Mouse (Mus musculus): ENCODE measurements around the gene Ywhag.

Gene Ywhag

DNA sequence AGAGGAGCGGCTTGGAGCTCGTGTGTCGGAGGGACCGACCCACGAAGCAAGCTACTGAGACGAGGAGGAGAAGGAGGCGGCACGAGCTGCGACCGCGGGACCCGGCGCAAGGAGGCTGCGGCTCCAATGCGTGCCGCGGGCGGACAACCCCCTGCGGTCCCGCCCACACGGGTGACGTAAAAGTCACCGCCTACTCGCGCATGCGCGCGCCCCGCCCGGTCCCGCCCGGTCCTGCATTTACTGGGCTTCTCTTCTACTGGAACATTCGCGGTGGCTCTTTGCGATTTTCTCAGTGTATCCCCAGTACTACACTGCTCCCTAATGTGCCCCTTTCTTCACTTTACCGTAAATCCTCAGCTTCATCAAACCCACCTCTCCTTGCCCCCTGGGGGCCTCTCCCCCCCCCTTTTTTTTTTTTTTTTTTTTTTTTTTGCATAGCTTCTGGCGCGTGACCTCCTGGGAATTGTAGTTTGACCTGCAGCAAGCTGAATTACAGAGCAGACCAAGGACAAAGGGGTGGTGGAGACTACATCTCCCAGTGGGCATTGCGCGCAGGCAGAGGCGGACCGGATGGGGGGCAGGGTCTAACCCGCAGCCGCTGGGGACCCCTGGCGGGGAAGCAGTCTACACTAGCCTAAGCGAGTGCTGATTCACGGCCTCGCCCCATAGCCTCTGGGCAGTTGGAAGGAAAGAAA, at the start of gene Ywhag:
Gene Ywhag, minus strand, starts transcription at position 136 of the 695 bp plus-strand sequence.
- in situ Hi-C loops (cut with MboI, MseI), result loop anchor here (10.0 kb wide), 1 partner anchor 1370 kb away; the partner anchor contains the start of gene Srrt

DNA sequence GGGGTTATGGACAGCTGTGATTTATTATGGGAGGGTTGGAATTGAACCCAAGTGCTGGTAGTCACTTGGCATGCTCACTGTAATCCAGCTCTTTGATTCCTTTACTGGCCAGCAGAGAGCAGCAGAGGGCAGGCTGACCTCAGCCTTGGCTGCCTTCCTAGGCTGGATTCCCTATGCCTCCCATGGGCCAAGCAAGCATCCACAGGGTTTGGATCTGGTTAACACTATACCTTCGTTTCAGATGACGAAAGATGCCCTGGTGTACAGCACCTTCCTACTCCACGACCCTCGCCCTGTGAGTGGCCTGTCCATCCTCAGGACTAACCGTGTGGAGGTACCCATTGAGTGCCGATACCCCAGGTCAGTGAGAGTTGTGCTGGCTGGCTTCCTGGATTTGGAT, 48.0 kb upstream of the Ywhag start:
- in situ Hi-C loops (cut with MboI, MseI), result no loop called here

DNA sequence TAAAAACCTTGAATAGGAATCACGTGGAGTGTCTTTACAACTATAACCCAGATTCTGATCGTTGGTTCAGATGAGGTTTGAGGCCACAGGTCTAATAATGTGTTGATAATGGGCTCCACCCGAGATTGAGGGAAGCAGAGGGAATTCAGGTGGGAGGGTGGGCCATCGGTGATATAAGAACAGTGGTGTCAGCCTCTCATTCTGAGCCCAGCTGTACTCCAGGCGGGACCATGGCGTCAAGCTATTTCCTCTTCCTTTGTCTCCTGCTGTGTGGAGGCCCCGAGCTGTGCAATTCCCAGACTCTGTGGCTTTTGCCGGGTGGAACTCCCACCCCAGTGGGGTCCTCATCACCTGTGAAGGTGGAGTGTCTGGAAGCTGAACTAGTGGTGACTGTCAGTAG, 45.5 kb upstream of the Ywhag start, which contains the start of gene Zp3:
Gene Zp3, plus strand, starts transcription at position 196 of the 400 bp plus-strand sequence.
- in situ Hi-C loops (cut with MboI, MseI), result no loop called here

DNA sequence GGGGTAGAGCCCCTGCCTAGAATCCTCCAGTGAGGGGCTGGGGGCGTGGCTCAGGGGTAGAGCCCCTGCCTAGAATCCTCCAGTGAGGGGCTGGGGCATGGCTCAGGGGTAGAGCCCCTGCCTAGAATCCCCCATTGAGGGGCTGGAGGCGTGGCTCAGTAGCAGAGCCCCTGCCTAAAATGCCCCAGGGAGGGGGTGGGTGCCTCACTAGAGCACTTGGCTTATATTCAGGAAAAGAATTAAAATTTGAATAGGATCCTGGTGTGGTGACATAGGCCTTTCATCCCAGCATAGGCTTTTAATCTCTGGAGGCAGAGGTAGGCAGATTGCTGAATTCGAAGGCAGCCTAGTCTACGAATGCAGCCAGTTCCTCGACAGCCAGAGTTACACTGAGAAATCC, 45.0 kb upstream of the Ywhag start:
- in situ Hi-C loops (cut with MboI, MseI), result no loop called here

DNA sequence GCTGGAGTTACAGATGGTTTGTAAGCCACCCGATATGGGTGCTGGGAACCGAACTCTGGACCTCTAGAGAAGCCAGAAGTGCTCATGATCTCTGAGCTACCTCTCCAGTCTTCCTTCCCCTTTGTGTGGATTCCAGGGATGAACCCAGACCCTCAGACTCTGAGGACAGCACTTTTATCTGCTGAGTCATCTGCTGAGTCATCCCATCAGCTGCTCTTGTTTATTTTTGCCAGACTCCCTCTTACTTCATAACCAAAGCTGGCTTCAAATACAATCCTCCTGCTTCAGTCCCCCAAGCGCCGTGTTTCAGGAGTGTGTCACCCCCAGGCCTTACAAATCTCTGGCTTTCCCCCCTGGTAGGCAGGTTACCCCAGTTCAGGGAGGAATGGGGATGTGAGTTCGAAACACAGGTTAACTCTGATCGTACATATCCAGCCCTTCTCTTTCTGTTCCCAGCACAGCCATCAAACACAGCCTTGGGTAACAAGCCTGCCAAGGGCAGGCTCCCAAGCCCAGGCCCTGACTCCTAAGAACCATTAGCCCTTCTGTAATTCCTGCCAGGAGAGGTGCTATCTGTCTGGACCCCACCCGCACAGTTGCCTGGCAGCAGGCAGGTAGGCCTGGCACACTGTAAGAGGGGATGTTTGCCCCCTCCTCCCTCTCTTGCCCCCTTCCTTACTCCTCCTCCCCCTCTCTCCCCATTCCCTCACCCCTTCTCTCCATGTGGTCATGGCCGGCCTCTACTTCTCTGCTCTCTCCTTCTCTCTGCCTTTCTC, 41.7 kb upstream of the Ywhag start:
- in situ Hi-C loops (cut with MboI, MseI), result no loop called here

DNA sequence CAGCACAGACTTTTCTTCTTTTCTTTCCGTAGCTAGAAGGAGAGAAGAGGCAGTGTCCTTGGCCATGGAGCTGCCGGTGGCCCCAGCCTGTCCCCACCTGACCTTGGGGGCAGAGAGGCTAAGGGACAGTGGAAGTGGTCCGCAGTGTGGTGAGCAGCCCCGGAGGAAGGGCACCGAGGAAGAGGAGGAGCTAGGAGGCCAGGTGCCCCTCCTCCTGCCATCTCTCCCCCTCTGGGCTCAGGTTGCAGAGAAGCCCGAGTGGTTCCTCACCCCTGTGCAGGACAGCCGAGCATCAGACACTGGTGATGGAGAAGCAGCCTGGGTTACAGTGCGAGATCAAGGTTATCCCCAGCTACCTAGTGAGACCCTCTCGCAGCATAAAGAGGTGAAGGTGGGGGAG, 39.9 kb upstream of the Ywhag start, which contains the start of gene Ssc4d:
Gene Ssc4d, minus strand, starts transcription at position 167 of the 400 bp plus-strand sequence.
- in situ Hi-C loops (cut with MboI, MseI), result loop anchor here (5.0 kb wide), 1 partner anchor 73 kb away; no protein-coding TSS in a partner anchor

DNA sequence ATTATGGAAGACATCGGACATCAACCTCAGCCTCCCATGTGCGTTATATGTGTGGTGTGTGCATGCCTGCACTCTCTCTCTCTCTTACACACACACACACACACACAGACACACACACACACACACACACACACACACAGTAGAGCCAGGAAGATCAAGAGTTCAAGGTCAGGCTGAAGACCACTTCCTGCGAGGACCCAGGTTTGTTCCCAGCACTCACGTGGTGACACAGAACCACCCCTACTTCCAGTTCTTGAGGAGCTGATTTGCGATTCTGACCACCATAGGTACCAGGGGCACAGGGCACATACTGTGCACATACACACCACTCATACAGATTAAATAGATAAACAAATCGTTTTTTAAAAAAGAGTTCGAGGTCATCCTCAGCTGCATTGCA, 37.5 kb upstream of the Ywhag start:
- in situ Hi-C loops (cut with MboI, MseI), result loop anchor here (5.0 kb wide), 1 partner anchor 75 kb away; no protein-coding TSS in a partner anchor

DNA sequence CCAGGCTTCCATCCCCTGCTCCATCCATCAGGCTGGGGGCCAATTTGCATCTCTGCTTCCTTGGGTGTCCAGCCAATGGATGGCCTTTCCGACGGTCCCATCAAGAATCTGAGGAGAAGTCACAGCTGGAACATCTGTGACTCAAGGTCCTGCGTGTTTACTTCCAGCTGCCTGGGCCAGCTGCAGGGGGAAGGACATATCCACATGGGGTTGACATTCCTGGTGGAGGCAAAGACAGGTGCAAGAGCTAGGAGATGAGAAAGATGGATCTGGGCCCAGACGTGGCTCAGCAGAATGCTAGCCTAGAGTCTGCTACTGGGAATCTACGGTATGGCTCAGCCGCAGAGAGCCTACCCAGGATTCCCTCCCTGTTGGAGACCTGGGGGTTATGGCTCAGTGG, 35.8 kb upstream of the Ywhag start:
- in situ Hi-C loops (cut with MboI, MseI), result loop anchor here (5.0 kb wide), 1 partner anchor 77 kb away; no protein-coding TSS in a partner anchor

DNA sequence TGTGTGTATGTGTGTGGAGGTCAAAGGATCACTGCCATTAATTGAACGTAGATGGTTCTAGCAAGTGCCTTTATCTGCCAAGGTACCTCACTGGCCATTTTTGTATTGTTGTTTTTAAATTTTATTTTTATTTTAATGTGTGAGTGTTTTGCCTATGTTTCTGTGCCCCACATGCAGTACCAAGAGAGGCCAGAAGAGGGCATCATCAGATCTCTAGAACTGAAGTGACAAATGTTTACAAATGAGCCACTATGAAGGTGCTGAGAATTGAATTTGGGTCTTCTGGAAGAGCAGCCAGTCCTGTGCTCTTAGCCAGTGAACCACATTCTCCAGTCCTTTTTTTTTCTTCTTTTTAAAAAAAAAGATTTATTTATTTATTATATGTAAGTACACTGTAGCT, 34.4 kb upstream of the Ywhag start:
- in situ Hi-C loops (cut with MboI, MseI), result no loop called here

DNA sequence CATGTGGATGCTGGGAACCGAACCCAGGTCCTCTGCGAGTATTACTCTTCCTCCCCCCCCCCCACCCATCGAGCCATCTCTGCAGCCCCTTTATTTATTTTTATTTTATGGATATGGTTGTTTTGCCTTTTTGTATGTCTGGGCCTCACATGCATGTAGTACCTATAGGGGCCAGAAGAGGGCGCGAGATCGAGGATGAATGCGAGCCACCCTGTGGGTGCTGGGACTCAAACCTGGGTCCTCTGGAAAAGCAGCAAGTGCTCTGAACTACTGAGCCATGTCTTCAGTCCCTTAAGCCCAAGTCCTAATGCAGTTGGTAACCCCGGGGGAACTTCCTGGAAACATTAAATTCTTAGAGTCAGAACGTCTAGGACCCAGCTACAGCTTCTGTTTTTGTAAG, 32.5 kb upstream of the Ywhag start:
- in situ Hi-C loops (cut with MboI, MseI), result no loop called here

DNA sequence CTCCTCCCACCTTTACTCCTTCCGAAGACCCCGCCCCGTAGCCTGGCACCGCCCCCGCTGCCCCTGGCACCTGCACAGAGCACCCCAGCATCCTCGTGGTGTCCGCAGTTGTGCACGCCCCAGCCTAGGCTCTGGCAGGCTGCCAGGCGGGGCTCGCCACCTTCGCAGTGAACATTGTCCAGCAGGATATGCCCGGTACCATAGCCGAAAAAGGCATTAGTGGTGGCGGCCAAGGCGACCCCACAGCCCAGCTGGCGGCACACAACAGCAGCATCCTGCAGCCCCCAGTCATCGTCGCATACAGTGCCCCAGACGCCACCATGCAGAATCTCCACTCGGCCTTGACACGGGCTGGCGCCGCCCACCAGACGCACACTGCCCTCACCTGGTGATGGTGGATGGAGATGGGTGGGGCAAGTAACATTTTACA, 31.1 kb upstream of the Ywhag start:
- in situ Hi-C loops (cut with MboI, MseI), result no loop called here

DNA sequence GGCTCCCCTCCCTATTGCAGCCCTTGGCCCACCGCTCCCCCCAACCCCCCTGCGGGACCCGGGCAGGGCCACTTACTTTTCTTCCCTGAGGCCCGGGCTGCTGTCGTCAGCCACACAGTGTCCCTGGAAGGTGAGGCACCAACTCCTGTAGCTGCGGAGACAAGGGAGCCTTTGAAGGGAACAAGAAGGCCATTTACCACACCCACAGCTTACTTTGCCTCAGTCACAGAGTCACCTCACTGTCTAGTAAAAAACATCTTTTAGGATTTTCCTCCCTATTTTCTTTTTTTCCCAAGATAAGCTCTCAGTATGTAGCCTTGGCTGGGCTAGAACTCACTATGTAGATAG, 28.8 kb upstream of the Ywhag start:
- in situ Hi-C loops (cut with MboI, MseI), result no loop called here

DNA sequence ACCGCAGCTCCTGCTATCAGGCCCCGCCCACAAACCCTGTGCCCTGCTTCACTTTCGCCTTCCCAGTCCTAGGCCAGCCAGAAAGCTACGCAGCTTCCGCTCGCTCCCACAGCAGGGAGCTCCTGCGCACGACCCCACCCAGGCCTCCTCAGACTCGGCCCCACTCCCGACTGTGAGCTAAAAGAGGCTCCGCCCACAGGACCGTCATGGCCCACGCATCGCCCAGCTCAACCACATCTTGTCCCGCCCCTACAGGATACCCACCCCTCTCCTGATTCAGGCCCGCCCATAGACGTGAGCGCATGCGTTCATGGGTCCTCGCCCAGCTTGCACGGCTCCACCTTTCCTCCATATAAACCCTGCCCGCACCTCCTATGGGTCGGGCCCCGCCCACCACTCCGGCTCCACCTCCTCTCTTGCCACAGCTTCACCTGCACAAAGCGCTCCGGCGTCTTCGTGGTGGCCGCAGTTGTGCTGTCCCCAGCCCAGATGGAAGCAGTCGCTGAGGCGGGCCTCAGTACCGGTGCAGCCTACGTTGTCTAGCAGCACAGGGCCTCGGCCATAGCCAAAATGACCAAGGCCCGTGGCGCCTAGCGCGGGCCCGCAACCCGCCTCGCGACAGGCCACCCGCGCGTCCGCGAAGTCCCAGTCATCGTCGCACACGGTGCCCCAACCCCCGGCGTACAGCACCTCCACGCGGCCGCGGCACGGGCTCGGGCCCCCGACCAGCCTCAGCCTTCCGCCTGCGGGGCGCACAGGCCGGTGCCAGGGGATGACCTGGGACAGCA, 28.3 kb upstream of the Ywhag start:
- in situ Hi-C loops (cut with MboI, MseI), result no loop called here

DNA sequence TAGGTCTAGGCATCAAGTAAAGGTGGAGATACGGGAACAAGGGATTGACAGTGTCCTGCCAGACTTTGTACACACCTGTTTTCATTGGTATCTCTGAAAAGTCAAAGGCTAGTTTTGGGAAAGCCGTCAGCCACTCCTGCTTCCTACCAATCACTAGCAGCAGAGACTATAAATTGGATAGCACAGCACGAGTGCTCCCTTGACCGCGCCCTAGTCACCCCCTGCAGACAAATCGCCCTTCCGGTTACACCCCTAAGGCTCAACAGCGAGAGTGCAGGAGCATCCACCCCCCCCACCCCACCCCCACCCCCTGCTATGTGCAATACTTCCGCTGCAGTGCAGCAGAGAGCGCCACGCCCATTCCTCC, 27.7 kb upstream of the Ywhag start:
- in situ Hi-C loops (cut with MboI, MseI), result no loop called here

DNA sequence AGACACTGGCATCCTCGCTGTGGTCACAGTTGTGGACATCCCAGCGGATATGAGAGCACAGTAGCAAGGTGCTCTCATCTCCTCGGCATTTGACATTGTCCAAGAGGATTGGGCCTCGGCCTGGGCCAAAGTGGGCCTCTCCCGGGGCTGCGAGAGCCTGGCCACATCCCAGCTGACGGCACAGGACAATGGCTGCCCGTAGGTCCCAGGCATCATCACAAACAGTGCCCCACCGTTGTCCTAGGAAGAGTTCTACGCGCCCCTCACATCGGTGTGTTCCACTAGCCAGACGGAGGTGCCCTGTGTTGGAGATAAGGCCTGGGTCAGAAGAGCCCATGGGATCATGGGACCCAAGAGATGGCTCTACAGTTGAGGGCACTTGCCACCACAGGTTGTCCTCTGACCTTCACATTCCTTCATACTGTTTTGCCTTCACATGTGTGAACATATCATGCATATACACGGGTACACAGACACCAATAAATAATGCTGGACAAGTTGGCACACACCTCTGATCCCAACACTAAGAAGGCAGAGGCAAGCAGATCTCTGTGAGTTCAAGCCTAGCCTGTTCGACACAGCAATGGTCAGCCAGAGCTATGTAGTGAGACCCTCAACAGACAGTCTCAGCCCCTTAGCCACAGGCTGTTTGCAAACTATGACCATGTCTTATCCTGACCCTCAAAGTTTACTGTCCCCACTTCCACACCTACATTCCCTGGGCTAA, 26.7 kb upstream of the Ywhag start:
- in situ Hi-C loops (cut with MboI, MseI), result no loop called here

DNA sequence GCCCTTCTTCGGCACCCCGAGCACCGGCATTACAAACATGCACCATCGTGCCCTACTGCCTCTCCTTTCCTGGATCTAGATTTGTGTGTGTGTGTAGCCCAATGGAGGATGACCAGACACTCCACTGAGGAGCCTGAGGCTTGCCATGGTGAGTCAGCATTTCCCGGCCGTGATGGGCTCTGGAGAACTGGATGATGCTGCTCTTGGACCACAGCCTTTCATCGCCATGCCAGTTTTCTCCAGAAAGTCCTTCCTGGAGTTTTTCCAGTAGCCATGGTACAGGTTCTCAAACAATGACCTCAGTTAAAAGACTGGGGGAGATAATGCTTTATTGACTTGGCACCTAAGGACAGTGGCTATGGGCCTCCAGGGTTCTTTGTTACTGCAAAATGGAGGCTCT, 25.5 kb upstream of the Ywhag start:
- in situ Hi-C loops (cut with MboI, MseI), result no loop called here

DNA sequence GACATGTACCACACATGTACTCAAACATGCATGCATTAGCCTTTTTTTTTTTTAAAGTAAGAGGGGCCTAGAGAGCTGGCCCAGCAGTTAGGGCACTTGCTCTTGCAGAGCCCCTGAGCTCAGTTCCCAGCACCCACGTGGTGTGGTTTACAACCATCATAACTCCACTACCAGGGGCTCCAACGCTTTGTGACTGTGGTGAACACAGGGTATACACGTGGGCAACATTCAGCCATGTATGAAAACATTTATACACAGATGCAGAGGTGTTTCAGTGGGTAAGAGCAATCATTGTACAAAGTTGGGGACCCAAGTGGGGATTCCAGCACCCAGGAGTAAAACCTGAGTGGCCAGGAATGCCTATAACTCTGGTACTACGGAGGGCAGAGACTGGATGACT, 24.0 kb upstream of the Ywhag start:
- in situ Hi-C loops (cut with MboI, MseI), result no loop called here

DNA sequence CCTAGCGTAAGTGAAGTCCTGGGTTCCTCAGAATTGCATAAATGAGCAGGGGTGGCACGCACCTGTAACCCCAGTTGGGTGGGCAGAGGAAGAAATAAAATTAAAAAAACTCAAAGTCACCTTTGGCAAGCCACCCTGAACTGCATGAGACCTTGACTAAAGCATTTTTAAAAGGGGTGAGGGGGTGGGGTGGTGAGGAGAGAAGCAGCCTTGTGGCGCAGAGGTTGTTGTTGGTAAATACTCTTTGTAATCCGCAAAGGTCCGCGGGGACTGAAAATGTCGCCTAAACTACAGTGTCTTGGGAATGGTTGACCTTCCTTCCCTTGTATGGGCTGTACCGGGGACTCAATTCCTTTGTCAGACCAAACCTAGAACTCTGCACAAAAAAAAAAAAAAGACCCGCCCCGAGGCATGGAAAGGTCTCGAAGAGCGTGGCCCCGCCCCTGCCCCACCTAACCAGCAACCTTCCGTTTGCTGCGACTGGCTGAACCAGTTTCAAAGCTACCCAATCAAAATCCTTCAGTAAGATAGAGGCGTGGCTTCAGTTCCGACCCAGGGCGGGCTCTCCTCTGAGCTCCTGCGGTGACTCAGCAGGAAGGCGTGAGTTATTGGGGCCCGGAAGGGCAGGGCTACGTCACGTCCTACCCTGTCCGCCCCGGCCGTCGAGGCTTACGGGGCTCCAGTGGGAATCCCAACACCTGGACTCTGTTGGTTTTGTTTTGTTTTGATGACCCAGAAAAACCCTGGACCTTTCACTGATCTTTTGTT, 23.0 kb upstream of the Ywhag start:
- in situ Hi-C loops (cut with MboI, MseI), result no loop called here

DNA sequence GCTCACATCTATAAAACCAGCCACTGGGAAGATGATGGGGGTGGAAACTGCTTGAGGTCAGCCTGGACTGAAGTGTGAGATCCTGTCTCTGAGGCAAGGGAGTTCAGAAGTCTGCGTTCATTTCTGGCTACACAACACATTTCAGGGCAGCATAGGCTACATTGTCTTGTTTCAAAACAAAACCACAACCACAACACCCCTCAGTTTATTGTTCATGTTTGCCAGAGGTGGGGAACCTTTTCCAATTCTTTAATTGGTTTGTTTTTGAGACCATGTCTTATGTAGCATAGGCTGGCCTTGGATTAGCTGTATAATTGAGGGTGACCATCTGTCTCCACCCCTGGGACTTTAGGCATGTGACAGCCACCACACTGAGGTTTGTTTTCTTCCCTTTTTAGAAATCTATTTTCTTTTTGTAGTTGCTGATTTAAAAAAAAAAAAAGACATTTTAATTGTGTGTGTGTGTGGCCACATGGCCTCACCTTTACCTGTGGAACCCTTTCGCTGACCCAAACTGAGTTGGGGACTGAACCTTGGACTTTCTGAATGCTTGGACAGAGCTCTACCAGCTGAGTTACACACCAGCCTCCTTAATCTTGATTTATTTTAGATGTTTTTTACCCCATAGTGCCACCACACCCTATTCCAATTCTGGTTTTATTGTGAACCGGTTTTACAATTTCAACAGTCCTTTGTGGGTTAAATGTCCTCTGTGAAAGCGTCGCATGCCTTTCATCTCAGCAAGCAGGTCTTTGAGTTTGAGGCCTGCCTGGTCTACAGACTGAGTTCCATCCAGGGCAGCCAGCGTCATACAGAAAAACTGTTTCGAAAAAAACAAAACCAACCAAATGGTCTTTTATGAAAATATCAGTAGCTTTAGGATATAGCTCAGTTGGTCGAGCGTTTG, 22.1 kb upstream of the Ywhag start:
- in situ Hi-C loops (cut with MboI, MseI), result no loop called here

DNA sequence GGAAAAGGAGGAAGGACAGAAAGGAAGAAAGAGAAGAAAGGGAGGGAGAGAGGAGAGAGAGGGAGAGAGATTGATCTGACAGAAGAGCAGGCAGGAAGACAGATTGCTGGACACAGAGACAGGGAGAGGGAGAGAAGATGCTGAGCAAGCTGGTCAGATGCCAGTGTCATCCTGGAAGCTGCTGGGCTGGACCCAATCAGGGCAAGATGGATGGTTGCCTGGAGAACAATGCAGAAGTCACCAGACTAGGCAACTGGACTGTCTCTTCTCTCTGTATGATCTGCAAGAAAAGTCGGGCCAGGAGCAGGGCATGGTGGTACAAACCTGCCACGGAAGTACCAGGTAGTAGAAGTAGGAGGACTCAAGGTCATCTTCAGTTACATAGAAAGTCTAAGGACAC, 18.4 kb upstream of the Ywhag start:
- in situ Hi-C loops (cut with MboI, MseI), result no loop called here
